Mouse (Mus musculus): ENCODE data around the gene Dlg2.

Gene Dlg2

DNA sequence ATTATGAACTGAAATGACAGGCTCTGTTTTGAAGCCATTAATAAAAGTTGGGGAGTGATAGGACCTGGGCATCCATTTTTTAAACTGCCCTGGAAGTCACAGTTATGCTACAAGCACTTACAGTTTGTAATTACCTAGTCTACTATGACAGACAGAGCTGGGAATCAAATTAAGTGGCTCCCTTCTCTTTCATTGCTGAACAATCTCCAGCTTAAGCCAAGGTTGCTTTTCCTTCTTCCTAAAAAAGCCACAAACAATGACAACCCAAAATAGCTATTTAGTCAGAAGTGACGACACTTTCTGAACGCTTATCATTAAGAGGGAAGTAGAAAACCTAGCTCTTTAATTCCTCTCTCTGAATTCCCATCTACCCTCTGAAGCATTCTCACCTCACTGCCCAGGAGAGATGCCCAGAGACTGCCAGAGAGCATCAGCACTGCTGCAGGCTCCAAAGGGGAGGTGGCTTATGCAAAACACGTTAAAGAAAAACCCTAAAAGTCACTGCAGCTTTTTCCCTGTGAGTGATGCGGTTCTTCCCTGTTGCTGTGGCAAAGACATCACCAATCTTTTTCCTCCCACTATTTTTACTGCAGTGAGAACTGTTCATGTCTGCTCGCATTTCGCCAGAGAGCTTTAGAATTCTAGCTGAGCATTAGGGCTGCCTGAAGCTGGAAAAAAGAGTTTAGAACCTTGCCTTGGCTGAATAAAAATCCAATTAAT, 612.9 kb downstream of the Dlg2 start:
- CTCF ChIA-PET, result no interaction called here

DNA sequence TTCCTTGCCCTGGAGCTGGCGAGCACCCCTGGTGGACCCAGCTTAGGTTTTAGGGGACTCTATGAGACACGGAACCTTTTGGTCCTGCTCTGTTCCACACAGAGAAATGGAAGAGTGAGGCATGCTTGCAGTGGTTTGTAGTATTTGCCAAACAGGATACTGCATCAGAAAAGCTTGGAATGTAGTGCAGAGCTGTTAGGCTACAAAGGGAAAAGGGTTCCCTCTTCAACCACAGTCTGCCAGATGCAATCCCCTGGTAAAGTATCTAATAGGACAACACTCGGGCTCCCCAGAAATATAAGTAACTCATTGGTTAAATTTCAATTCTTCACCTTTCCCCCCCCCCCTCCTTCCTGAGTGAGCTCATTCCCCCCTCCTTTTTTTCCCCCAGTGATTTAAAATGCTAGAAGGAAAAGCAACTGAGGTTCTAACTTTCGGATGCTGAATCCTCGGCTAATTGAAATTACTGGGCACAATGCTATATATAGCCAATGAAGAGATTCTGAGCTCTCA, 613.9 kb downstream of the Dlg2 start:
- CTCF ChIA-PET, result interaction anchor here (0.5 kb wide), 1 partner anchor 9 kb away, joined by 3 read pairs; no protein-coding TSS in a partner anchor

DNA sequence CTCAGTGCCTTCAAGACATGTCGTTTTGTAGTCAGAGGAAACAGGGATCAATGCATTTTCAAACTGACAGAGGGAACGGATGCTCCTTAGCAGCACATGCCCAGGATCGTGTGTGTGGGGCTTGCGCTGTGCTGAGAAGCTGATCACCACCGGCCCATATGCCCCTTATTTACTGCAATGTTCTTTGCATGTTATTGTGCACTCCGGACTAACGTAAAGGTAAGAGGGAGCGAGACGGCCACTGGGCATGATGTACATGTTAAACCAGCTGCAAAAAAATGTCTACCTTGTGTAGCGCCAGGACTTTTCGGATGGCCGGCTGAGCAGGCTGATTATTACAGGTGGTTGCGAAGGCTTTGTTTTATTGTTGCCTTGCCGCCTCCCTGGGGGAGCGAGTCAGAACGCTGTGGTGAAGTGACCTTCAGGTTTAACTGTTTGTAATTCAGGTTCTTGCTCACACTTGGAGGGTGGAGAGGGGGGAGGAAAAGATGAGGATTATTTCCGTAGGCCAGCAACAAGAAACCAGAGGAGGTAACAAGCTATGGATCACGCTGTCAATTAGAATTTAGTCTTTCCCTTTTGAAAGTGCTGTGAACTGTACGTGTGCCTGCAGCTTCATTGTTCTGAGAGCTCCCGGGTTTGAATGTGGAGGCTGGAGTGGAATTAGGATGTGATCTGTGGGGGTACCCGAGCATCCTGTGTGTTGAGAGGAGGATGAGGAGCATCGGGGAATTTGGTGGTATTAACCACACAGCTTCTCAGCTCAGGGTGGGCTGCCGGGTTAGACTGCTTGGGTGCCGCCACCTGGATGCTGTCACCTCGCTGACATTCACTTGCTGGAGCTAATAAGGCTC, 614.6 kb downstream of the Dlg2 start:
- CTCF ChIA-PET, result interaction anchor here (0.5 kb wide), 1 partner anchor 8 kb away, joined by 3 read pairs; no protein-coding TSS in a partner anchor

DNA sequence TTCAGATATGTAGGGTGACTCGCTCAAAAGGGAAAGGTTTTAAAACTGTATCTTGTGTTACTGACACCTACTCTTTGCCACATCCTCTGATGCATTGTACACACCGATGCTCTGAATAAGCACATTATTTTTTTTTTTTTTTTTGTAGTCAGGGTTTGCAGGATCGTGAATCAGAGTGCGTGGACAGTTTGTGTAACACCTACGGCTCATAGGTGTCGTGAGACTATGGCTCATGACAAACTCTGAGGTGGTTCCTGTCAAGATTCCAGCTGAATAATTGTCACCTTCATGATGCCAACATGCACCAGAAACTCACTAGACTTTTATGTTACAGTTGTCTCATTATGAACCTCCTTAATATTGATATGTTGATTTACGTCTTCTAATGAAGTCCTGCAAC, 620.0 kb downstream of the Dlg2 start:
- CTCF ChIA-PET, result no interaction called here

DNA sequence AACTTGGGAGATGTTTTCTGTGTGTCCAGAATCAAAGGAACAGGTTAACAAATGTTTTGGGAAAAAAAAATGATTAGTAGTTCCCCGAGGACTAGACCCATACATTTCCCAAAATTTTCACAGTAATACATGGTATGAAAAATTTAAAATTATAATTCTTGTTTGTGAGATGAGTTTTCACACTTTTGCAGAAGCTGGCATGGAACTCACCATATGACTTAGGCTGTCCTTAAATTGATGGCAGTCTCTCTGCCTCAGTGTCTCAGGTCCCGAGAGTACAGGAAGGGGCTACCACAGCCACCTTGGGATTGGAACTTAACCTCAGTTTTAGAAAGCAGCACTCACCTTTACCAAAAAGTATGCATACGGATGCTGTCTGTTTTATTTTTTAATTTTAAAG, 622.0 kb downstream of the Dlg2 start:
- CTCF ChIA-PET, result no interaction called here

DNA sequence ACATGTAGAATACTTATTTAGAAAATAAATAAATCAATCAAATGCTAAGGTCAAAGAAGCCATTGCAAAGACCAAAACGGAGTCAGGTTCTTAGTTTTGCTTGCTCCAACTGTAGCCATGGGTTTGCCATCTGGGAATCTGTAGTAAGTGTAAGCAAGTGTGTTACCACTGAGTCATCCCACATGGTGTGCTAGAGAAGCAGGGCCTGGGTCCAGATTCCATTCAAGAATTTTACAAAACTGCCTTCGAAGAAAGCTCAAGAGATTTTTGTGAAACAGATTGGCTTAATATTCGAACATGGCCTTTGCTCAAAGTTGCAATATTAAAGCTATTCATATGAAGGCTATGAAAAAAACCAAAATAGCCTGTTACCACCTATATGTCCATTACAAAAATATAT, 633.1 kb downstream of the Dlg2 start:
- CTCF ChIA-PET, result no interaction called here

DNA sequence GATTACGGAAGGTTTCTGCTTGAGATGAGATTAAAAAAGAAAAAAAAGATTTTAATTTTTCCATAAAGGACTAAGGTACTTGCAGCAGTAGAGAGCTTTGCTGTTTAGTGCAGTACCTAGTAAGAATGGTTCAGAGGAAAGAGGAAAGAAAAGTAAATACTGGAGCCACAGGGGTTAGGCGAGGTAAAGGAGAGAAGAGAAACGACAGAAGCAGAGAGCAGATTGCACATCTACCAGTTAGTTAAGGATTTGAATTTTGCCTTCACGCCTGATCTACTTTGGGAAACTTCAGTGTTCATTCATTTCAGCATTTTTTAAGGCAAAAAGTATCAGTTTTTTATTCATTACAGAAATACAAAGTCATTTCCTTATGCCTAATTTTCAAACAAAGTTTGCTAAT, 655.7 kb downstream of the Dlg2 start:
- CTCF ChIA-PET, result no interaction called here

DNA sequence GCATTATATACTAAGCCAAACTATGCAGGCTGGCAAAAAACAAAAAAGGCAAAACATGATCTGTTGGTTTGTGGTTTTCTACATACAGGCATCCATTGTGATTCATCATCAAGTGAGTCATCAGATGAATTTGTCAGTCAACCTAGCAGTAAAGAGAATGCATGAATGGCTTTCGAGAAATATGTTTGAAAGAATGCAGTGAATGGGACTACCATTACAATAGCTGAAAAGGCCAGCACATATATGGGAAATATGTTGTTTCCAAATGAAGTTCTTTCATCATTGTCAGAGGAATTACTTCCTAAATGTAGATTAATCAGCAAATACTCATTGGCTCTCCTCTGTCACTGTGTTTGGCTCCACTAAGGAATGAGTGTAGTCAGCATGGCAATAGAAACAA, 677.6 kb downstream of the Dlg2 start:
- CTCF ChIA-PET, result no interaction called here

DNA sequence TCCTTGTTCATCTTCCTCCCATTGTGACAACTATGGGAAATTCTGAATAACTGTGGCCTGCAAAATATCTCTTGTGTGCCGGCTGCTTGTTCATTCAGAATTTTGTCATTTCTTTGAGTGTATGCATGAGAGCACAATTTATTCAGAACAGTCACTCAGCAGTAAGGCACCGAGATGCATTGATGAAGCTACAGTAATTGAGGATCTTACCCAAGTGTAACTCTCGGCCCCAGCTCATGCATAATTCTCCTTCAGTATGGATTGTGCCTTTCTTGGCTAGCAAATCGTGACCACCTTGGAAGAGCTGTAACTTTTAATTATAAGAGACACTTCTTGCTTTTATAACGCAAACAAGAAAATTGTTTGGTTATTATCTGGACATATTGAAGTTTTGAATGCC, 682.7 kb downstream of the Dlg2 start:
- CTCF ChIA-PET, result no interaction called here

DNA sequence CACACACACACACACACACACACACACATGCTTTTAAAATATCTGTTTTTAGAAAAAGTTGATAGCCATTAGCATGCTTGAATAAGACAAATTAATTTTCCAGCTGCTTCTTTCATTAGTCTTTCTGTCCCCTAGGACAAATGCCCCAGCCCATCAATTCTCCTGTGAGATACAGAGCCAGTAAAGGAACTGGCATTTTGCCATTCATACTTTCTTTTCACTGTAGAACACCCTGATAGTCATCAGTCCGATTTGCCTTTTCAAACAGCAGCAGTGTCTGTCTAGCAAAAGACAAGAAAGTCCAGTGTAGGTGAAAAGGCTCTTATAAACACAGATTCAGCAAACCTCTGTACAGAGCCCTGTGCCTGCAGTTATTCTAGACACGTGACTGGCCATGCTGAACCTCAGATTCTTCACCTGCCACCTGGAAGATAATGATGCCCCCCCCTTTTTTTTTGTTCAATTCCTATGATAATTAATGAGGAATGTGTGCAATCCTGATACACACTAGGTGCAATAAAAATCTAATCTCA, 685.2 kb downstream of the Dlg2 start:
- CTCF ChIA-PET, result no interaction called here

DNA sequence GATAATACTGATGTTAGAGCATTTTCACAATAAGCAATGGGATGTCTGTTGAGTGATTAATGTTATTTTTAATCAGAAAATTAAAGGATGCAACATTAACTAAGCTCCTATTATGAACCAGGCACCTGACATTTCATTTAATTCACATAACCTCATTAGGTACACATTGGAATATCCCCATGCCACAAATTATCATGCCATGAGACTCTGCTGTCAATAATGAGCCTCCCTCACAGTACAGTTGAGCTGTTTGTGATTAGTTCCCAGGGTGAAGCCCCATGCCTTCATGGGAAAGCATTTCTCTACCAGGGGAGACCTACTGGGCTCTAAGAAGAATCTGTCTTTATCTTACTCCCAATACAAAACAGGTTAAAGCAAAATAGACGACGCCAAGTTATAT, 697.1 kb downstream of the Dlg2 start:
- CTCF ChIA-PET, result no interaction called here

DNA sequence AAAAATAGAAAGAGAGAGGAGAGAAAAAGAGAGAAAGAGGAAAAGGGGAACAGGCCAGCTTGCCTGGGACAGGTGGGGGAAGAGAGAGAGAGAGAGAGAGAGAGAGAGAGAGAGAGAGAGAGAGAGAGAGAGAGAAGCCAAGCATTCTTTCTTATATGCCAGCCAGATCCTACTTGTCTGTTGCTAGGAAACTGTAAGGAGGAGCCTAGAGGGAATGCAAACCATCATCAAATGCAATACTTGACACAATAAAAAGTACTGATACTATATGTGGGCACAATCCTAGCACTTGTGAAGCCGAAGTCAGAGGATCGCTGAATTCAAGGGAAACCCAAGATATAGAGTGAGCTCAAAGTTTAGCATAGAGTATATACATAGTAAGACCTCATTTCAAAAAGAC, 711.7 kb downstream of the Dlg2 start:
- CTCF ChIA-PET, result no interaction called here

DNA sequence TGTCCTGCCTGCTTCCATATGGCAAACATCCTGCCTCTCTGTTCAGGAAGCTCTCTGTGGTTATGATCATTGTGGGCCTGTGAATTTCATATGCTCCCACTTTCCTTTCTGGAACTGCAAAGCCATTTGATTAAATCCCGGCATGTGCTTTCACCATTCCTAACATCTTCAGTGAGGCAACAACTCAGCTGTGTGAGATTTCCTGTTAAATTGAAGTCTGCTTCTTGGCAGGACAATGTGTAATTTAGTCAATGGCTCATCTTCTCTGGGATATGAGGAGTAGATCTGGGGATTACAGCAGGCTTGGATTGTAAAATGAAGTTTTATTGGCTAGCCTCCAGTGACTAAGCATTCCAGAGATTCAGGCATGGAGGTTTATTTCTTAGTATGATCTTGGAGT, 722.9 kb downstream of the Dlg2 start:
- CTCF ChIA-PET, result no interaction called here

DNA sequence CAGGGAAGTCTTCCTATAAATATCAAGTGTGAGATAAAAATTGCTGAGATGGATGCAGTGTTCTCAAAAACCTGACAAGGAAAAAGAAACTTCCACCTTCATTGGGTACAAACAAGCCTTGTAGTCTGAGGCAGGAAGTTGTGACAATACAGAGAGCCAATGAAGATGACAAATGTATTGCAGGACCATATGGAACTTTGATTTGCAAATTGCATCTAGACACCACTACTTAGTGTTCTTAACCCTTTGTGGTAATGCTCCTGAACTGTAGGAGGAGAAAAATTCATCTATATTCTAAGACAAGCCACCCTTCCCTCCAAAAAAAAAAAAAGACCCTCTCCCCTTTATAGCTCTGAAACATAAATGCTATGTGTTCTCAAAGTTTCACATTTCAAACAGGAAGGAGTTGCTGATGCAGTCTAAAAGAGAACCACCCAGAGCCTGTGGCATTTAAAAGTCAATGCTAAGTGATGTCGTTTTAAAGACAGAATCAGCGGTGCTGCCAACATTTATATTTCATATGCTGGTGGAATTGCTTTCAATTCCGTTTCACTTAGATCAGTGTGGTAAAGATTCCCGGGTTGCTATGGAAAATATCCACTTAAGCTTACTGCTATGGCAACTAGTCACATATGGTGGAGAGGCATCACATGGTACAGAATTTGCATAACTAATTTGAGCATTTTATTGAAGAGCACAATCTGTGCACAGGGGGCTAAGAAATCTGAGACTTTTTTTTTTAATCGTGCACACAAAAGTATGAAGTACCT, 731.8 kb downstream of the Dlg2 start:
- CTCF ChIA-PET, result no interaction called here

DNA sequence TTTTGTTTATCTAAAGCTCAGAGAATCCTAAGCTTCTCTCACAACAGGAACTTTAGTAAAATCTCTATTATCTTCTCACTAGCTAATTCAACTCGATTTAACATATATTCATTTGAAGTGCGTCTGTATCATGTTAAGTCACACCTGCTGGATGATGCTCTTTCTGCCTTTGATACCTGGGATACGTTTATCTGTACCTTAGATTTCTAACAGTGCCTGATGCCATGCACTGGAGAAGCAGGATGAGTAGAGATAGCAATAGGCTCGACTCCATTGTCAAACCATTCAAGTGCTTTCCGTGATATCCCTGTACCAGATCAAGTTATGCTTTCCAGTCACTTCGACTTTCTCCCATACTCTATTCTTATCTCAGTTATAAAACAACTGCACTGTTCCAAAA, 732.5 kb downstream of the Dlg2 start:
- CTCF ChIA-PET, result no interaction called here

DNA sequence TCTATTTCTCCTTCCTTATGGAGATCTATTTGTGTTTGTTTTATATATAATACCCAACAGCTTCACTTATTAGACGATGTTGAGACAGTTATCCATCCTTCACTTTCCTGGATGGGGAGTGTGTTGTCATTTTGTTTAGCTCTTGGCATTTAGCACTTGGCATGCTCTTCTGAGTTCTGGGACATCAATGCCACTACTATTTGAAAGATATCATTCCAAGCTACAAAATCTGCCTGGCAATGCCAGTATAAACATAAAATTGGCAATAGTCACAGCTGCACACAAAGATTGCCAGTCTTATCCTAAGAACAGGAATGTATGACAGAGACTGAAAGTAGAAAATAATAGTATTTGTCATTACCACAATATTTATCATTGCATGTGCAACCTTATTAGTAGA, 735.8 kb downstream of the Dlg2 start:
- CTCF ChIA-PET, result no interaction called here

DNA sequence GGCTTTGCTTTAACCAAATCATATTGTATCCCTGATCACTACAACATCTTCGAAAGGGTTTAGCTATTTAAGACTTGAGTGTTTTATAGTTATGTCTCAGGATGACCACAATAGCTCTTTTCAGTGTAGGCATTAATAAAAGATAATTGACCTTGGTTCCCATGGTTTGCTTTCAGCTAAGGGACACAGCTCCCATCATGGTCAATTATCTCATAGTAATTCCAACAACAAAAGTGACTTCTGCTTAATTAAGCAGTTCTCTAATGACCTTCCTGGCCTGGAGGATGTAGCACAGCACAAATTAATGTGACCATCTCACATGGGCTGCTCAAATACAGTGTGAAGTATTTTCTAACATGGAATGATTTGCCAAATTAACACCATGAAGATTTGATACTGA, 738.4 kb downstream of the Dlg2 start:
- CTCF ChIA-PET, result no interaction called here

DNA sequence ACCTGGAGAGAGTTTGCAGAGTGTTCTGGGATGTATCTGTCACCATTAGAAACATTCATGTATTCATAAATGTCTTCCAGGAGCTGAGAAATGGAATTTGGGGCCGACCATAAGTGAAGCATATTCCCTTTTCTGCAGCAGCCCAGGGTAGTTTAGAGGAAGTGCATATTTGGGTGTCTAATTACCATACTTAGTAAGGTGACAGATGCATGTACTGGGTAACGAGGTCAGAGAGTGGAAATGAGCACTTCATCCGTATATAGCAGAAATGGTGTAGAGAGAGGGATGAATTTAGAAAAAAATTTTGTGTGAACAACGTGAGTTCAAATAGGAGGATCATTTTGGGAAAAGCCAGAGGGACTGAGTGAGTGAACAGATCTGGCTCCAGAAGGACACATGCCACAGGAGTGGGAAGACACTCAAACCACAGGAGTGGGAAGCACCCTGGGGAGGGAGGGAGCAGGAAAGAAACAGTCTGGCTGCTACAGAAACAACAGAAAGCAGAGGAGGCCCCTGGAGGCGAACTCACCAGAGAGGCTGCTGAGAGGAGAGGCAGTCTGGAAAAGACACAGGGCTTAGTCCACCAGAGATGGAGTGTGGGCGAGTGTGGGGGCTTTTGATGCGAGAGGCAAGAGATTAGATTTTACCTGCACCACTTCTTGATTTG, 742.0 kb downstream of the Dlg2 start:
- CTCF ChIA-PET, result no interaction called here

DNA sequence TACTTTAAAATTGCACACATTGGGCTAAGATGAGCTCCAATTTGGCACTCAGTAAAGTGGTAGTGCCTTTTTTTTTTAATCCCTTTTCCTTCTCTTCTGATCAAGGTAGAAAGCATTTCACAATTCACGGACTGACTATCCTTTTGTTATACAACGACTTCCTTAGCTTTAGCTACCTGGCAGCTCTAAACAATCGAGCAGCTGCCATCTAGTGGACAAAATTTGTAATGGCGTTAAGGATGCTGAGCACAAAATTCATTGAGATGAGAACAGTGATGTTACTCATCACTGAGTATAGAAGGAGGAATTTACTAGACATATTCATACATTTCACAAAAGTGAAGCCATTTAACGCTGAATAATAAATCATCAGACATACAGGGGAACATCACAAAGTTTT, 750.0 kb downstream of the Dlg2 start:
- CTCF ChIA-PET, result no interaction called here

DNA sequence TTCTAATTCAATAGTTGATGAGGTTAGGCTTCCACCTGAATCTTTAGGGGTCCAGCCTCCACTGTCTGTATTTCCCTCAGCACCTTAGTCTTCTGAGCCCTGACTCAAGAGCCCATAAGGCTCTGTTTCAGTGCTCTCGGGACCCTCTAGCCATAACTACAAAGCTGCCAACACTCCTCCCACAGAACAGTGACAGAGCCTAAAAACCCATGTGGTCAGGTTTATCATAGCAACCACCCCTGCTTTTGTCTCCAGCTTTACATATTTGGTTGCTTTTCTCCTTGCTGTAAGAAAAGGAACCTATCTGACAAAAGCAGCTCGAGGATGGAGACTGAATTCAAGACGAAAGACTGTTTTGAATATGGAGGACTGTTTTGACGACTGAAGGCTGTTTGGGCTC, 765.2 kb downstream of the Dlg2 start:
- CTCF ChIA-PET, result no interaction called here

DNA sequence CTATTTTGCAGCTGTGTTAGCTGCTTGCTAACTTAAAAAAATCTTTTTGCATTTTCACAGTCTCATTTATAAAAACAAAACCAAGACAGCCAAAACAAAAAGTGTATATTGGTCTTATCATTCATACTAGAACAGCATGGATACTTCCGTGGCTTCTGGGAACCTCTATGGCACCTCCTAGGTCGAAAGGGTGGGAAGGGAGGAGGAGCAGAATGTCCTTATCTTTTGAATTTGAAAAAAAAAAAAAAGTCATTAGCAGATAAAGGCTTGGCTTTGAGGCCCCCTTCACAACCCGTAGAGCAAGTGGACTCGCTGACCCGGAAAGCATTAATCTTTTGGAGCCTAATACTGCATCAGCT, 785.2 kb downstream of the Dlg2 start:
- CTCF ChIA-PET, result no interaction called here

Data from spleen, embryonic (tissue).